Mouse (Mus musculus) heart, embryonic 14.5 days (tissue): Measurements from ENCODE around the gene Mrln. TPM values are rescaled to one million over a fixed set of nuclear protein-coding genes. Genes with fewer than 3 reads are reported as not detected.

Experiments used
- ATAC-seq: fragments of 200-750 bp; cut with Nextera tagmentation; 2 replicates; pipeline ENCODE4 v1.8.0; 2017; ENCODE audit warnings: low read depth, moderate TSS enrichment; ENCODE audit not compliant: insufficient number of reproducible peaks, insufficient read depth, low FRiP score
- H3K27ac ChIP-seq, 2 experiments: fragments of 200-500 bp in 1 of 2; fragments of 300-500 bp in 1 of 2; sonication (generic) in 1 of 2; replicated peaks in 1 of 2; 2 replicates each; pipeline ENCODE4 v1.5.1; 2012 to 2014; ENCODE audit warnings: low read depth in 2 of 2, low read length in 2 of 2, control low read depth in 1 of 2, mild to moderate bottlenecking in 1 of 2, mixed read lengths in 1 of 2; ENCODE audit not compliant: control insufficient read depth in 1 of 2, insufficient read depth in 1 of 2
- H3K27me3 ChIP-seq: fragments of 300-500 bp; sonication (generic); 2 replicates; pipeline ENCODE4 v1.6.1; 2014; ENCODE audit warnings: mild to moderate bottlenecking, low read length, control low read depth; ENCODE audit not compliant: control insufficient read depth, insufficient read depth
- H3K36me3 ChIP-seq: fragments of 300-500 bp; sonication (generic); 2 replicates; pipeline ENCODE4 v1.6.1; 2014; ENCODE audit warnings: mild to moderate bottlenecking, control low read depth, low read length, mixed read lengths; ENCODE audit not compliant: control insufficient read depth, insufficient read depth
- H3K4me1 ChIP-seq, 2 experiments: fragments of 200-500 bp in 1 of 2; fragments of 300-500 bp in 1 of 2; sonication (generic) in 1 of 2; 2 replicates each; pipeline ENCODE4 v1.6.1; 2012 to 2014; ENCODE audit warnings: low read length in 2 of 2, control low read depth in 1 of 2, mixed read lengths in 1 of 2; ENCODE audit not compliant: control insufficient read depth in 2 of 2, insufficient read depth in 2 of 2
- H3K4me2 ChIP-seq: fragments of 300-500 bp; sonication (generic); 2 replicates; pipeline ENCODE4 v1.6.1; 2014; ENCODE audit warnings: mild to moderate bottlenecking, low read length
- H3K4me3 ChIP-seq, 2 experiments: fragments of 200-500 bp in 1 of 2; fragments of 300-500 bp in 1 of 2; sonication (generic) in 1 of 2; 2 replicates each; pipeline ENCODE4 v1.5.1; 2012 to 2014; ENCODE audit warnings: low read length in 2 of 2, mild to moderate bottlenecking in 2 of 2, control low read depth in 1 of 2, low read depth in 1 of 2, moderate library complexity in 1 of 2; ENCODE audit not compliant: control insufficient read depth in 1 of 2, insufficient read depth in 1 of 2
- H3K9ac ChIP-seq: fragments of 300-500 bp; sonication (generic); 2 replicates; pipeline ENCODE4 v1.6.1; 2014; ENCODE audit warnings: mild to moderate bottlenecking, low read length
- H3K9me3 ChIP-seq: fragments of 300-500 bp; sonication (generic); 2 replicates; pipeline ENCODE4 v1.6.1; 2016; ENCODE audit warnings: low read length, control low read depth; ENCODE audit not compliant: control insufficient read depth
- WGBS: fragments of 180-500 bp; shearing (Covaris S2); extraction: QIAGEN DNeasy Blood & Tissue Kit; methylation state at CpG from one replicate; pipeline ENCODE4 v1.1.7; 2014; 5-methylcytosine and 5-hydroxymethylcytosine counted together
- polyA plus RNA-seq: library from polyadenylated mRNA; unstranded; fragments of >200 nt; fragmentation: Nextera tagmentation; extraction: Ambion mirVana; gene quantifications from 2 replicates; pipeline ENCODE4 v1.2.1, GENCODE M21; 2014

The Mrln gene
- polyA plus RNA-seq, 1 experiment from 2014 or later, result 0.92 TPM

- no peaks in the 10 kb centered on the region for H3K27me3 ChIP-seq
- no peak overlapping the region for H3K4me2 ChIP-seq
- no peaks in the 10 kb centered on the region for H3K4me1 ChIP-seq
- H3K9me3 ChIP-seq, result no peaks in the 10 kb centered on the region
- 78% methylated on average over 15 of the region's 15 CpGs for WGBS
- no peak overlapping the region for H3K27ac ChIP-seq
- H3K4me3 ChIP-seq, result no peak overlapping the region
- H3K36me3 ChIP-seq, result no peaks in the 10 kb centered on the region
- no peak overlapping the region for H3K9ac ChIP-seq
- no peak for ATAC-seq
Observed at GRCm38 (mm10) chr10:70255601-70256210, 51.2 kb downstream of the Mrln start.

- Histone ChIP-seq H3K4me3 (no peak overlapping the region), H3K4me1 (no peaks in the 10 kb centered on the region), H3K36me3 (no peaks in the 10 kb centered on the region), H3K9ac (no peak overlapping the region), H3K9me3 (no peaks in the 10 kb centered on the region), H3K27ac (no peak overlapping the region), H3K27me3 (no peaks in the 10 kb centered on the region), H3K4me2 (no peak overlapping the region)
- WGBS, result 71% methylated on average over 4 of the region's 4 CpGs
- ATAC-seq, result no peak
Observed at GRCm38 (mm10) chr10:70257029-70257428, 52.6 kb downstream of the Mrln start.

- Histone ChIP-seq H3K27ac (no peak overlapping the region), H3K9ac (no peak overlapping the region), H3K4me2 (no peak overlapping the region), H3K4me1 (peaks cover 2 to 5% of the 10 kb centered on the region in 2 experiments; a peak in 2 of 4 replicates), H3K9me3 (no peaks in the 10 kb centered on the region), H3K27me3 (no peaks in the 10 kb centered on the region), H3K4me3 (no peak overlapping the region), H3K36me3 (no peaks in the 10 kb centered on the region)
- WGBS, result 78% methylated on average over 4 of the region's 4 CpGs
- ATAC-seq, result no peak
Observed at GRCm38 (mm10) chr10:70260904-70261303, 56.4 kb downstream of the Mrln start.

- Histone ChIP-seq H3K4me2 (no peak overlapping the region), H3K27me3 (no peaks in the 10 kb centered on the region), H3K36me3 (no peaks in the 10 kb centered on the region), H3K4me3 (no peak overlapping the region), H3K9ac (no peak overlapping the region), H3K4me1 (peaks cover 2 to 5% of the 10 kb centered on the region in 2 experiments; a peak in 2 of 4 replicates), H3K9me3 (no peaks in the 10 kb centered on the region), H3K27ac (no peak overlapping the region)
- 81% methylated on average over 3 of the region's 3 CpGs for WGBS
- no peak for ATAC-seq
Observed at GRCm38 (mm10) chr10:70262051-70262450, 57.6 kb downstream of the Mrln start.

- no peaks in the 10 kb centered on the region for H3K27me3 ChIP-seq
- no peak for ATAC-seq
- no peak overlapping the region for H3K9ac ChIP-seq
- no peak overlapping the region for H3K4me3 ChIP-seq
- WGBS, result 61% methylated on average over 4 of the region's 4 CpGs
- H3K27ac ChIP-seq, result no peak overlapping the region
- H3K9me3 ChIP-seq, result no peaks in the 10 kb centered on the region
- H3K4me1 ChIP-seq, result peaks cover 2 to 5% of the 10 kb centered on the region in 2 experiments; a peak in 2 of 4 replicates
- H3K4me2 ChIP-seq, result no peak overlapping the region
- H3K36me3 ChIP-seq, result no peaks in the 10 kb centered on the region
Observed at GRCm38 (mm10) chr10:70263681-70264189, 59.3 kb downstream of the Mrln start.

GRCm38 (mm10) chr10:70264337-70265036, 60.0 kb downstream of the Mrln start:
- Histone ChIP-seq H3K36me3 (no peaks in the 10 kb centered on the region), H3K27ac (no peak overlapping the region), H3K4me2 (no peak overlapping the region), H3K9ac (no peak overlapping the region), H3K4me3 (no peak overlapping the region), H3K4me1 (peaks cover 2 to 5% of the 10 kb centered on the region in 2 experiments; a peak in 2 of 4 replicates), H3K27me3 (no peaks in the 10 kb centered on the region), H3K9me3 (no peaks in the 10 kb centered on the region)
- 71% methylated on average over 9 of the region's 9 CpGs for WGBS
- no peak for ATAC-seq

- 82% methylated on average over 6 of the region's 6 CpGs for WGBS
- no peaks in the 10 kb centered on the region for H3K27me3 ChIP-seq
- no peak for ATAC-seq
- no peaks in the 10 kb centered on the region for H3K9me3 ChIP-seq
- no peak overlapping the region for H3K9ac ChIP-seq
- no peaks in the 10 kb centered on the region for H3K36me3 ChIP-seq
- peaks cover 2 to 5% of the 10 kb centered on the region in 2 experiments; a peak in 2 of 4 replicates for H3K4me1 ChIP-seq
- H3K27ac ChIP-seq, result no peak overlapping the region
- H3K4me2 ChIP-seq, result no peak overlapping the region
- no peak overlapping the region for H3K4me3 ChIP-seq
Observed at GRCm38 (mm10) chr10:70266501-70266900, 62.0 kb downstream of the Mrln start.
